Mouse (Mus musculus): ENCODE measurements at regions not wholly inside any gene's neighbourhood (a gene's known extent, or its start where the extent isn't known, plus 50 kb on each side); places are given as distances from the start of the nearest gene placed in this dataset.

- no peak overlapping the region for H3K9ac ChIP-seq
- H3K4me3 ChIP-seq, result no peak overlapping the region
- 0 out of 2 replicates have a peak, but pooled peaks cover 2% of the 10 kb centered on the region for H3K4me1 ChIP-seq
- no peak overlapping the region for H3K27ac ChIP-seq
- ATAC-seq (replicated peaks), result no peak
- WGBS, result 73% methylated on average over 1 of the region's 1 CpGs
- no peaks in the 10 kb centered on the region for H3K9me3 ChIP-seq
- H3K36me3 ChIP-seq (replicated peaks), result no peaks in the 10 kb centered on the region
- no peak overlapping the region for H3K4me2 ChIP-seq
- H3K27me3 ChIP-seq (replicated peaks), result no peaks in the 10 kb centered on the region
These were observed 654.0 kb upstream of the Agtr1b start for GRCm38 (mm10) chr3:21020946-21021345.

- H3K4me1 ChIP-seq, result no peaks in the 10 kb centered on the region
- no peak overlapping the region for H3K4me2 ChIP-seq
- H3K36me3 ChIP-seq (replicated peaks), result no peaks in the 10 kb centered on the region
- no peak overlapping the region for H3K27ac ChIP-seq
- no peak overlapping the region for H3K9ac ChIP-seq
- H3K4me3 ChIP-seq, result no peak overlapping the region
- ATAC-seq (replicated peaks), result no peak
- no peaks in the 10 kb centered on the region for H3K27me3 ChIP-seq (replicated peaks)
- H3K9me3 ChIP-seq, result no peaks in the 10 kb centered on the region
These were observed 653.3 kb upstream of the Agtr1b start for GRCm38 (mm10) chr3:21020297-21020696.

GRCm38 (mm10) chr3:21009650-21010049 is 642.7 kb upstream of the Agtr1b start:
- no peak for ATAC-seq (replicated peaks)
- no peaks in the 10 kb centered on the region for H3K27me3 ChIP-seq (replicated peaks)
- no peak overlapping the region for H3K4me3 ChIP-seq
- H3K4me2 ChIP-seq, result no peak overlapping the region
- H3K4me1 ChIP-seq, result no peaks in the 10 kb centered on the region
- H3K9me3 ChIP-seq, result no peaks in the 10 kb centered on the region
- H3K27ac ChIP-seq, result no peak overlapping the region
- 97% methylated on average over 1 of the region's 1 CpGs for WGBS
- no peaks in the 10 kb centered on the region for H3K36me3 ChIP-seq (replicated peaks)
- no peak overlapping the region for H3K9ac ChIP-seq

GRCm38 (mm10) chr3:20998295-20998694 is 631.3 kb upstream of the Agtr1b start:
- H3K9ac ChIP-seq, result no peak overlapping the region
- H3K4me3 ChIP-seq, result no peak overlapping the region
- no peak for ATAC-seq (replicated peaks)
- no peak overlapping the region for H3K4me2 ChIP-seq
- H3K9me3 ChIP-seq, result no peaks in the 10 kb centered on the region
- no peaks in the 10 kb centered on the region for H3K36me3 ChIP-seq (replicated peaks)
- no peaks in the 10 kb centered on the region for H3K27me3 ChIP-seq (replicated peaks)
- H3K4me1 ChIP-seq, result no peaks in the 10 kb centered on the region
- H3K27ac ChIP-seq, result no peak overlapping the region

- Histone ChIP-seq H3K27ac (no peak overlapping the region), H3K4me1 (peaks cover 18% of the 10 kb centered on the region), H3K9me3 (no peaks in the 10 kb centered on the region), H3K36me3 (replicated peaks) (no peaks in the 10 kb centered on the region), H3K27me3 (replicated peaks) (no peaks in the 10 kb centered on the region), H3K4me2 (no peak overlapping the region), H3K9ac (no peak overlapping the region), H3K4me3 (no peak overlapping the region)
- no peak for ATAC-seq (replicated peaks)
- WGBS, result 47% methylated on average over 2 of the region's 2 CpGs
These were observed 622.6 kb upstream of the Agtr1b start for GRCm38 (mm10) chr3:20989486-20989970.

GRCm38 (mm10) chr3:20986942-20987341 is 620.0 kb upstream of the Agtr1b start:
- no peaks in the 10 kb centered on the region for H3K9me3 ChIP-seq

GRCm38 (mm10) chr3:20986377-20986727 is 619.4 kb upstream of the Agtr1b start:
- Histone ChIP-seq H3K27ac (peak overlapping the region; percentile 66), H3K9me3 (no peaks in the 10 kb centered on the region), H3K9ac (no peak overlapping the region), H3K4me2 (peak overlapping the region; percentile 12; the same call in 1 of the 2 replicates), H3K36me3 (replicated peaks) (no peaks in the 10 kb centered on the region), H3K4me3 (no peak overlapping the region), H3K4me1 (peaks cover 18% of the 10 kb centered on the region), H3K27me3 (replicated peaks) (no peaks in the 10 kb centered on the region)
- WGBS, result 0% methylated on average over 1 of the region's 1 CpGs
- peak; percentile 96 for ATAC-seq (replicated peaks)

More at GRCm38 (mm10) chr3:20986942-20987341, 620.0 kb upstream of the Agtr1b start:
- WGBS, result 4% methylated on average over 1 of the region's 1 CpGs
- ATAC-seq (replicated peaks), result peak; percentile 60
- no peaks in the 10 kb centered on the region for H3K36me3 ChIP-seq (replicated peaks)
- H3K4me1 ChIP-seq, result peaks cover 18% of the 10 kb centered on the region
- H3K27ac ChIP-seq, result peak overlapping the region; percentile 66
- no peak overlapping the region for H3K9ac ChIP-seq
- no peaks in the 10 kb centered on the region for H3K27me3 ChIP-seq (replicated peaks)
- H3K4me3 ChIP-seq, result no peak overlapping the region
- H3K4me2 ChIP-seq, result no peak overlapping the region

DNA sequence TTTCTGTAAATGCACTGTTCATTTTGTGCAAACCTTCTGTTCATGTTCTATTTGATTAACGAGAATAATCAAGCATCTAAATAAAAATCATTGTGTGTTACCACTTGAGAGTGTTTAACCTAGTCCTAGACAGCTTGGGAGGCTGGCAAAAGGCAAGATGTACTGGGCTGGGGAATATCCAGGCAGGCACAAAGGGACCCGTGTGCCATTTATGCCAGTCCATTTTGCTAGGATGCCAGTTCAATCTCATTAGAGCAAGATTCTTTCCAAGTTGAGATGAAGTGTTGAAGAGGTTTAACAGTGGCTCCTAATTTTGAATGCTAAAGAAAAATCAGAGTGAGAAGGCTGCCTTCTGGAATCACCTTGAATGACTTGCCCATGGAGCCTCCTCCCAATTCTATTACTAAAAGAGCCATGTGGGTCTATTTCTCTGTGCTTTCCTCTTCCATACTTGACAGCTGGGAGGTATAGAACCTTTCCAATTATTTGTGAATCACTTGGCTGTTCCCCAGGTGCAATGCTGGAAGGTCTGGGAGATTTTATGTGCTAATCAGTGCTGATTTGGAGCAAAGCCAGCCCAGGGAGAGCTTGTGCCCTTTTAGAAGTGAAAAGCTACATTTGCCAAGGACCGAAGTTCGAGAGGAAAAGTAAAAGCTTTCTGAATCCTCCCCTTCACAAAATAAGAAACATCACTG is 618.9 kb upstream of the Agtr1b start:
- Histone ChIP-seq H3K27ac (peak overlapping the region; percentile 66), H3K4me3 (no peak overlapping the region), H3K4me2 (peak overlapping the region; percentile 12; the same call in 1 of the 2 replicates), H3K9me3 (no peaks in the 10 kb centered on the region), H3K27me3 (replicated peaks) (no peaks in the 10 kb centered on the region), H3K36me3 (replicated peaks) (no peaks in the 10 kb centered on the region), H3K4me1 (peaks cover 18% of the 10 kb centered on the region), H3K9ac (no peak overlapping the region)
- 34% methylated on average over 4 of the region's 4 CpGs for WGBS
- ATAC-seq (replicated peaks), result peak; percentile 77

- Histone ChIP-seq H3K4me2 (no peak overlapping the region), H3K9ac (no peak overlapping the region), H3K4me1 (peaks cover 18% of the 10 kb centered on the region), H3K27ac (no peak overlapping the region), H3K36me3 (replicated peaks) (no peaks in the 10 kb centered on the region), H3K9me3 (no peaks in the 10 kb centered on the region), H3K27me3 (replicated peaks) (no peaks in the 10 kb centered on the region), H3K4me3 (no peak overlapping the region)
- WGBS, result 28% methylated on average over 1 of the region's 1 CpGs
- ATAC-seq (replicated peaks), result no peak; the same call in 1 of the 2 replicates
These were observed 617.2 kb upstream of the Agtr1b start for GRCm38 (mm10) chr3:20984146-20984545.

- no peaks in the 10 kb centered on the region for H3K27me3 ChIP-seq (replicated peaks)
- ATAC-seq (replicated peaks), result no peak
- H3K4me3 ChIP-seq, result no peak overlapping the region
- WGBS, result 91% methylated on average over 1 of the region's 1 CpGs
- no peaks in the 10 kb centered on the region for H3K9me3 ChIP-seq
- no peak overlapping the region for H3K9ac ChIP-seq
- no peak overlapping the region for H3K27ac ChIP-seq
- no peaks in the 10 kb centered on the region for H3K36me3 ChIP-seq (replicated peaks)
- no peaks in the 10 kb centered on the region for H3K4me1 ChIP-seq
- no peak overlapping the region for H3K4me2 ChIP-seq
These were observed 606.1 kb upstream of the Agtr1b start for GRCm38 (mm10) chr3:20973077-20973476.
